Mouse (Mus musculus) embryonic facial prominence, embryonic 14.5 days (tissue): ENCODE measurements around the gene Gm49510. TPM values are rescaled to one million over a fixed set of nuclear protein-coding genes. Genes with fewer than 3 reads are reported as not detected.

Experiments used
- ATAC-seq: fragments of 200-750 bp; cut with Nextera tagmentation; 2 replicates; pipeline ENCODE4 v1.8.0; 2017; ENCODE audit warnings: low read depth, moderate number of reproducible peaks, moderate TSS enrichment
- DNase-seq: peaks from one replicate; pipeline ENCODE4 v3.0.0-alpha.2; 2015; ENCODE audit warnings: low spot score
- H3K27ac ChIP-seq: fragments of 300-500 bp; sonication (generic); replicated peaks from 2 replicates; pipeline ENCODE4 v1.5.1; 2014; ENCODE audit warnings: low read depth, mild to moderate bottlenecking, low read length, moderate library complexity
- H3K27me3 ChIP-seq: fragments of 300-500 bp; sonication (generic); replicated peaks from 2 replicates; pipeline ENCODE4 v1.6.1; 2014; ENCODE audit warnings: low read length; ENCODE audit not compliant: control insufficient read depth, insufficient read depth
- H3K36me3 ChIP-seq: fragments of 300-500 bp; sonication (generic); 2 replicates; pipeline ENCODE4 v1.6.1; 2014; ENCODE audit warnings: low read length, mixed read lengths; ENCODE audit not compliant: control insufficient read depth, insufficient read depth
- H3K4me1 ChIP-seq: fragments of 300-500 bp; sonication (generic); 2 replicates; pipeline ENCODE4 v1.6.1; 2014; ENCODE audit warnings: antibody characterized with exemption, low read length; ENCODE audit not compliant: control insufficient read depth, insufficient read depth
- H3K4me2 ChIP-seq: fragments of 300-500 bp; sonication (generic); 2 replicates; pipeline ENCODE4 v1.6.1; 2014; ENCODE audit warnings: low read depth, mild to moderate bottlenecking, low read length, moderate library complexity, mixed read lengths
- H3K4me3 ChIP-seq: fragments of 300-500 bp; sonication (generic); 2 replicates; pipeline ENCODE4 v1.5.1; 2014; ENCODE audit warnings: low read depth, mild to moderate bottlenecking, low read length
- H3K9ac ChIP-seq: fragments of 300-500 bp; sonication (generic); 2 replicates; pipeline ENCODE4 v1.6.1; 2014; ENCODE audit warnings: low read depth, mild to moderate bottlenecking, low read length, moderate library complexity, mixed read lengths
- H3K9me3 ChIP-seq: fragments of 300-500 bp; sonication (generic); 2 replicates; pipeline ENCODE4 v1.6.1; 2016; ENCODE audit warnings: low read length; ENCODE audit not compliant: control insufficient read depth
- WGBS: fragments of 180-500 bp; shearing (Covaris S2); extraction: QIAGEN DNeasy Blood & Tissue Kit; methylation state at CpG from one replicate; pipeline ENCODE4 v1.1.7; 2014; 5-methylcytosine and 5-hydroxymethylcytosine counted together
- polyA plus RNA-seq: library from polyadenylated mRNA; unstranded; fragments of >200 nt; fragmentation: Nextera tagmentation; extraction: Ambion mirVana; gene quantifications from 2 replicates; pipeline ENCODE4 v1.2.1, GENCODE M21; 2014

Gm49510 gene
- polyA plus RNA-seq, 1 experiment from 2014 or later = 0.58 TPM

- Histone ChIP-seq H3K27me3 (no peaks in the 10 kb centered on the region), H3K9ac (peak overlapping the region; percentile 66), H3K4me1 (peaks cover 29% of the 10 kb centered on the region), H3K9me3 (no peaks in the 10 kb centered on the region), H3K4me3 (peak overlapping the region; percentile 45), H3K4me2 (peak overlapping the region; percentile 94), H3K36me3 (peaks cover 23% of the 10 kb centered on the region), H3K27ac (peak overlapping the region; percentile 91)
- WGBS = 19% methylated on average over 15 of the region's 15 CpGs
- no peak for DNase-seq
- no peak for ATAC-seq
These were observed 27.7 kb downstream of the Gm49510 start for GRCm38 (mm10) chr15:78927021-78927787.

GRCm38 (mm10) chr15:78927788-78928457, 28.5 kb downstream of the Gm49510 start:
- H3K4me2 ChIP-seq = peak overlapping the region; percentile 94
- H3K9ac ChIP-seq = peak overlapping the region; percentile 66
- peaks cover 23% of the 10 kb centered on the region for H3K36me3 ChIP-seq
- peak overlapping the region; percentile 45 for H3K4me3 ChIP-seq
- peak; percentile 69 for ATAC-seq
- WGBS = under 1% methylated on average over 21 of the region's 35 CpGs
- peaks cover 28% of the 10 kb centered on the region for H3K4me1 ChIP-seq
- peak; percentile 96 for DNase-seq
- no peaks in the 10 kb centered on the region for H3K27me3 ChIP-seq
- H3K27ac ChIP-seq = peak overlapping the region; percentile 91
- H3K9me3 ChIP-seq = no peaks in the 10 kb centered on the region

GRCm38 (mm10) chr15:78928539-78928938, 29.1 kb downstream of the Gm49510 start:
- H3K4me3 ChIP-seq = peak overlapping the region; percentile 45
- no peak for ATAC-seq
- H3K4me1 ChIP-seq = peaks cover 21% of the 10 kb centered on the region
- H3K27me3 ChIP-seq = no peaks in the 10 kb centered on the region
- DNase-seq = no peak
- no peaks in the 10 kb centered on the region for H3K9me3 ChIP-seq
- H3K27ac ChIP-seq = peak overlapping the region; percentile 91
- peak overlapping the region; percentile 94 for H3K4me2 ChIP-seq
- WGBS = 46% methylated on average over 8 of the region's 8 CpGs
- peak overlapping the region; percentile 66 for H3K9ac ChIP-seq
- H3K36me3 ChIP-seq = peaks cover 23% of the 10 kb centered on the region

- peaks cover 11% of the 10 kb centered on the region for H3K4me1 ChIP-seq
- no peak for ATAC-seq
- H3K4me3 ChIP-seq = no peak overlapping the region
- no peak overlapping the region for H3K27ac ChIP-seq
- 78% methylated on average over 6 of the region's 6 CpGs for WGBS
- H3K36me3 ChIP-seq = peaks cover 23% of the 10 kb centered on the region
- no peak overlapping the region for H3K4me2 ChIP-seq
- H3K27me3 ChIP-seq = no peaks in the 10 kb centered on the region
- no peak overlapping the region for H3K9ac ChIP-seq
- no peak for DNase-seq
- H3K9me3 ChIP-seq = no peaks in the 10 kb centered on the region
These were observed 30.8 kb downstream of the Gm49510 start for GRCm38 (mm10) chr15:78930192-78930706.

- WGBS = 81% methylated on average over 7 of the region's 7 CpGs
- Histone ChIP-seq H3K4me2 (no peak overlapping the region), H3K4me3 (no peak overlapping the region), H3K9ac (no peak overlapping the region), H3K27ac (no peak overlapping the region; the same call in 1 of the 2 replicates), H3K9me3 (no peaks in the 10 kb centered on the region), H3K4me1 (peaks cover 8% of the 10 kb centered on the region), H3K27me3 (no peaks in the 10 kb centered on the region), H3K36me3 (peaks cover 23% of the 10 kb centered on the region)
- DNase-seq (peak; percentile 39), ATAC-seq (no peak)
These were observed 31.4 kb downstream of the Gm49510 start for GRCm38 (mm10) chr15:78930801-78931426.

GRCm38 (mm10) chr15:78931577-78931976, 32.1 kb downstream of the Gm49510 start:
- Histone ChIP-seq H3K4me2 (no peak overlapping the region), H3K27ac (no peak overlapping the region; the same call in 1 of the 2 replicates), H3K4me3 (no peak overlapping the region), H3K9ac (no peak overlapping the region), H3K36me3 (peaks cover 24% of the 10 kb centered on the region), H3K27me3 (no peaks in the 10 kb centered on the region), H3K4me1 (peaks cover 5% of the 10 kb centered on the region; the same call in 1 of the 2 replicates), H3K9me3 (no peaks in the 10 kb centered on the region)
- no peak for ATAC-seq
- WGBS = 28% methylated on average over 3 of the region's 3 CpGs
- DNase-seq = peak; percentile 28

- H3K36me3 ChIP-seq = peaks cover 44% of the 10 kb centered on the region
- WGBS = under 1% methylated on average over 24 of the region's 42 CpGs
These were observed 35.4 kb downstream of the Gm49510 start, which contains the start of gene Nol12 for GRCm38 (mm10) chr15:78934784-78935320. TSS of gene Nol12 (plus strand) at chr15:78934933.

GRCm38 (mm10) chr15:78936403-78936802, 36.9 kb downstream of the Gm49510 start:
- no peak for DNase-seq
- Histone ChIP-seq H3K4me1 (peaks cover 5% of the 10 kb centered on the region; the same call in 1 of the 2 replicates), H3K27me3 (no peaks in the 10 kb centered on the region), H3K4me3 (no peak overlapping the region), H3K9ac (no peak overlapping the region), H3K36me3 (peaks cover 47% of the 10 kb centered on the region), H3K4me2 (0 out of 2 replicates have a peak overlapping the region, but pooled peaks have one; percentile 8), H3K9me3 (no peaks in the 10 kb centered on the region), H3K27ac (no peak overlapping the region)
- WGBS = 89% methylated on average over 12 of the region's 12 CpGs
- ATAC-seq = no peak

More at GRCm38 (mm10) chr15:78934784-78935320, 35.4 kb downstream of the Gm49510 start, which contains the start of gene Nol12:
- H3K4me3 ChIP-seq = peak within 1 kb of the TSS; percentile 51
- no peaks in the 10 kb centered on the region for H3K27me3 ChIP-seq
- no peaks in the 10 kb centered on the region for H3K9me3 ChIP-seq
- H3K27ac ChIP-seq = peak within 1 kb of the TSS; percentile 84
- peak within 1 kb of the TSS; percentile 62 for H3K4me2 ChIP-seq
- peak; percentile 90 for ATAC-seq
- H3K4me1 ChIP-seq = peaks cover 5% of the 10 kb centered on the region; the same call in 1 of the 2 replicates
- peak within 1 kb of the TSS; percentile 62 for H3K9ac ChIP-seq
- DNase-seq = peak; percentile 96
